Mouse (Mus musculus) right cerebral cortex, postnatal 36 days (tissue): Measurements from ENCODE around the gene 4933415A04Rik.
A peak's percentile ranks its signal among the peaks of the same experiment; 100 is the strongest.

Experiments used
- DNase-seq, 2 experiments: peaks; one replicate each; pipeline ENCODE4 v3.0.0; 2022; ENCODE audit warnings: low spot score in 2 of 2, mixed read lengths in 1 of 2

The 4933415A04Rik gene

GRCm38 (mm10) chr11:43575061-43575375 lies 11.8 kb upstream of the 4933415A04Rik start:
- DNase-seq: no peak

GRCm38 (mm10) chr11:43575376-43576151 lies 11.3 kb upstream of the 4933415A04Rik start:
- DNase-seq: no peak

- no peak for DNase-seq
These were observed 8.9 kb upstream of the 4933415A04Rik start for GRCm38 (mm10) chr11:43577713-43578478.

GRCm38 (mm10) chr11:43585211-43586005 lies 1.4 kb upstream of the 4933415A04Rik start:
- no peak for DNase-seq

GRCm38 (mm10) chr11:43589530-43590072 lies 2.8 kb downstream of the 4933415A04Rik start:
- DNase-seq: no peak

GRCm38 (mm10) chr11:43601440-43601839 lies 14.6 kb downstream of the 4933415A04Rik start, which contains the start of gene Fabp6:
Gene Fabp6 (minus strand): TSS chr11:43601540.
- no peak for DNase-seq

- no peak for DNase-seq
These were observed 17.4 kb downstream of the 4933415A04Rik start for GRCm38 (mm10) chr11:43604207-43604606.

- DNase-seq: no peak
These were observed 18.1 kb downstream of the 4933415A04Rik start for GRCm38 (mm10) chr11:43604891-43605290.

GRCm38 (mm10) chr11:43605859-43606258 lies 19.0 kb downstream of the 4933415A04Rik start:
- no peak for DNase-seq

- DNase-seq: no peak
These were observed 21.6 kb downstream of the 4933415A04Rik start for GRCm38 (mm10) chr11:43608440-43608839.

- DNase-seq: no peak
These were observed 23.3 kb downstream of the 4933415A04Rik start for GRCm38 (mm10) chr11:43610006-43610661.

GRCm38 (mm10) chr11:43610662-43611033 lies 23.8 kb downstream of the 4933415A04Rik start:
- DNase-seq: no peak

- DNase-seq: peak; percentile 65 to 73
These were observed 26.1 kb downstream of the 4933415A04Rik start for GRCm38 (mm10) chr11:43612834-43613488.

GRCm38 (mm10) chr11:43617924-43618323 lies 31.1 kb downstream of the 4933415A04Rik start:
- DNase-seq: no peak

GRCm38 (mm10) chr11:43618403-43618802 lies 31.6 kb downstream of the 4933415A04Rik start:
- no peak for DNase-seq

- no peak for DNase-seq
These were observed 34.9 kb downstream of the 4933415A04Rik start for GRCm38 (mm10) chr11:43621769-43622168.

GRCm38 (mm10) chr11:43624341-43624740 lies 37.5 kb downstream of the 4933415A04Rik start:
- no peak for DNase-seq

GRCm38 (mm10) chr11:43626300-43626926 lies 39.6 kb downstream of the 4933415A04Rik start:
- peak in 1 of 2 experiments; percentile 22 for DNase-seq

- DNase-seq: no peak
These were observed 40.2 kb downstream of the 4933415A04Rik start for GRCm38 (mm10) chr11:43626927-43627645.

GRCm38 (mm10) chr11:43631645-43632044 lies 44.8 kb downstream of the 4933415A04Rik start:
- no peak for DNase-seq
